Mouse (Mus musculus): ENCODE results near the gene Iqcb1.

DNA sequence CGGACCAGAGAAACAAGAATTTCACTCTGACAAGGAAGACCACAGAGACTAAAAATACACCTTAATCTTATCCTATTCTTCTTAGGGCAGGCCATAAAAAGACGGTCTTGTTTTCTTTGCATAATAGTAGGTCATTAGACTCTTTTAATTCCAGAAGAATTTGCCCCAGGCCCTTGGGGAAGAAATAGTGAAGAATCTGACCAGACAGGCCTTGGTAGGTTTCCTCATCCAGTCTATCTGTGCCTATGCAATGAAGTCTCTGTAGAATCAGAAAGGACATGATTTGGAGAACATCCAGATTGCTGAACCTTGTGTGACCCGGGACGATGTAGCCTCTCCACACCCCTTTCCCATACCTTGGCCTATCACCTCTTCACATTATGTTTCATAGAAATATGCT is 38.0 kb upstream of the Iqcb1 start:
- TF ChIP-seq PAX5 (IDR thresholded peaks at IDR 0.05; ENCODE audit: low read length) (no peak), CTCF (conservative IDR thresholded peaks at IDR 0.05 in 1 of 2, IDR thresholded peaks at IDR 0.05 in 1 of 2; ENCODE audit: low read depth in 2 of 2, low read length in 2 of 2) (no peak), TCF12 (IDR thresholded peaks at IDR 0.05; ENCODE audit: low read depth, low read length) (no peak), ZKSCAN1 (IDR thresholded peaks at IDR 0.05; ENCODE audit: borderline replicate concordance, low read depth, low read length) (no peak), IRF4 (IDR thresholded peaks at IDR 0.05; ENCODE audit: low read depth, low read length) (no peak), EP300 (IDR thresholded peaks at IDR 0.05; ENCODE audit: low read length) (no peak)

All from CH12.LX (cell line).